Mouse (Mus musculus): Measurements from ENCODE around the gene Gm20814.
"Not testable (repeated sequence)": the region's sequence is repeated elsewhere in the genome, so short reads cannot be mapped to it uniquely, and the experiment has no call there.

The Gm20814 gene

GRCm38 (mm10) chrY:75195556-75195955 lies at the start of gene Gm20814:
Gene Gm20814, plus strand, starts transcription at chrY:75195856.
- DNase-seq (ENCODE audit: extremely low spot score, low spot score), result not testable (repeated sequence)
